ENCODE assay signal across 16 mouse cellular contexts in the genomic region with DNA sequence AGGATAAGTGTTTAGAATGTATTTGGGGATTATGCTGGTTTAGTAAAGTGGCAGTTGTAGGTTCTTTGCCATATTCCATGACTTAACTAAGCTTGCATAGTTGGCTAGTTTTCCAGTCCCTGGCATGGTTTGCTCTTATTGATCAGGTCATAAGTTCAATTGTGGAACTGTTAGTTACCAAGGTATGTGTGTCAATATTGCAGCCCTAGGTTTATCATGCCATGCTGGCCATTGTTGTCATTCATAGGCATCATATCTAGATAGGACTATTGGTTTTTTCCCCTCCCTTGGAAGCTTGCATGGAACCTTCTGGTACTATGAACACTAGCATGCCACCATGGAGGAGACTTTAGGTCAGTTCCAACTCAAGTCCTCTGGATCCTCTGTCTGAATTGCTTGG.
"Had no signal": no experiment of that assay in that cellular context is flagged by ENCODE, and none has a peak within 500 bp of the region (broad histone marks: within the 10 kb centered on the region; RNA-seq: fewer than 3 reads in every experiment).

No protein-coding gene starts in this region.

- H3K4me3 ChIP-seq: neural tube, embryonic 13.5 days; neural tube, embryonic 15.5 days; stomach, embryonic 15.5 days had no signal

- H3K9me3 ChIP-seq: neural tube, embryonic 13.5 days; neural tube, embryonic 15.5 days; stomach, embryonic 15.5 days had no signal

- H3K27ac ChIP-seq: neural tube, embryonic 13.5 days; neural tube, embryonic 15.5 days; stomach, embryonic 15.5 days; stomach, postnatal 0 days had no signal

- DNase-seq: retina, postnatal 1 day; right cerebral cortex, adult 18-20 months; right cerebral cortex, postnatal 14 days; right cerebral cortex, postnatal 25 days; right cerebral cortex, postnatal 4 days; spleen, adult 18-20 months; thymus, adult 18-20 months; thymus, adult 2 months; thymus, postnatal 14 days; thymus, postnatal 25 days; thymus, postnatal 36 days; thymus, postnatal 4 days had no signal

- H3K4me2 ChIP-seq: neural tube, embryonic 13.5 days; neural tube, embryonic 15.5 days; stomach, embryonic 15.5 days had no signal

- H3K9ac ChIP-seq: neural tube, embryonic 13.5 days; neural tube, embryonic 15.5 days; stomach, embryonic 15.5 days had no signal

- H3K27me3 ChIP-seq: neural tube, embryonic 13.5 days; neural tube, embryonic 15.5 days; stomach, embryonic 15.5 days had no signal

- H3K36me3 ChIP-seq: neural tube, embryonic 13.5 days; neural tube, embryonic 15.5 days; stomach, embryonic 15.5 days had no signal

- H3K4me1 ChIP-seq: neural tube, embryonic 15.5 days; stomach, embryonic 15.5 days had no signal
